Mouse (Mus musculus) liver, embryonic 11.5 days (tissue): ENCODE data around the gene Xrcc4. TPM values are rescaled to one million over a fixed set of nuclear protein-coding genes. Genes with fewer than 3 reads are reported as not detected.

Source experiments
- ATAC-seq: fragments of 200-750 bp; cut with Nextera tagmentation; replicated peaks from 2 replicates; pipeline ENCODE4 v1.8.0; 2017; ENCODE audit warnings: moderate number of reproducible peaks, mild to moderate bottlenecking, moderate TSS enrichment, moderate library complexity; ENCODE audit not compliant: low FRiP score
- DNase-seq: peaks from one replicate; pipeline ENCODE4 v3.0.0-alpha.2; 2017; ENCODE audit warnings: low spot score
- H3K27ac ChIP-seq: fragments of 300-500 bp; sonication (generic); 2 replicates; pipeline ENCODE4 v1.5.1; 2014; ENCODE audit warnings: mild to moderate bottlenecking, low read depth, low read length, control low read depth
- H3K27me3 ChIP-seq: fragments of 300-500 bp; sonication (generic); replicated peaks from 2 replicates; pipeline ENCODE4 v1.6.1; 2014; ENCODE audit warnings: low read length, mixed read lengths; ENCODE audit not compliant: control insufficient read depth, insufficient read depth
- H3K36me3 ChIP-seq: fragments of 300-500 bp; sonication (generic); 2 replicates; pipeline ENCODE4 v1.6.1; 2014; ENCODE audit warnings: mild to moderate bottlenecking, low read length, moderate library complexity, mixed read lengths; ENCODE audit not compliant: control insufficient read depth, insufficient read depth
- H3K4me1 ChIP-seq: fragments of 300-500 bp; sonication (generic); replicated peaks from 2 replicates; pipeline ENCODE4 v1.6.1; 2014; ENCODE audit warnings: low read length, mixed read lengths; ENCODE audit not compliant: control insufficient read depth, insufficient read depth
- H3K4me2 ChIP-seq: fragments of 300-500 bp; sonication (generic); 2 replicates; pipeline ENCODE4 v1.6.1; 2014; ENCODE audit warnings: mild to moderate bottlenecking, control low read depth, moderate library complexity
- H3K4me3 ChIP-seq: fragments of 300-500 bp; sonication (generic); 2 replicates; pipeline ENCODE4 v1.5.1; 2014; ENCODE audit warnings: low read depth, low read length, control low read depth
- H3K9ac ChIP-seq: fragments of 300-500 bp; sonication (generic); 2 replicates; pipeline ENCODE4 v1.6.1; 2014; ENCODE audit warnings: low read depth, low read length, control low read depth
- H3K9me3 ChIP-seq: fragments of 300-500 bp; sonication (generic); 2 replicates; pipeline ENCODE4 v1.6.1; 2016; ENCODE audit warnings: low read length, inconsistent platforms, mixed read lengths; ENCODE audit not compliant: control insufficient read depth
- WGBS: fragments of 180-500 bp; shearing (Covaris S2); extraction: QIAGEN DNeasy Blood & Tissue Kit; methylation state at CpG from one replicate; pipeline ENCODE4 v1.1.7; 2014; 5-methylcytosine and 5-hydroxymethylcytosine counted together
- polyA plus RNA-seq: library from polyadenylated mRNA; unstranded; fragments of >200 nt; fragmentation: Nextera tagmentation; extraction: Ambion mirVana; gene quantifications from 2 replicates; pipeline ENCODE4 v1.2.1, GENCODE M21; 2014

Gene Xrcc4
- polyA plus RNA-seq, 1 experiment from 2014 or later: 12.6 TPM

GRCm38 (mm10) chr13:89914332-89914731, 175.1 kb downstream of the Xrcc4 start:
- ATAC-seq: no peak
- H3K36me3 ChIP-seq: no peaks in the 10 kb centered on the region

GRCm38 (mm10) chr13:89913891-89914290, 175.5 kb downstream of the Xrcc4 start:
- Histone ChIP-seq H3K4me1 (no peaks in the 10 kb centered on the region), H3K4me3 (no peak overlapping the region), H3K9ac (no peak overlapping the region), H3K4me2 (no peak overlapping the region), H3K27me3 (no peaks in the 10 kb centered on the region), H3K36me3 (no peaks in the 10 kb centered on the region), H3K9me3 (no peaks in the 10 kb centered on the region), H3K27ac (no peak overlapping the region)
- 81% methylated on average over 6 of the region's 6 CpGs for WGBS
- DNase-seq: no peak
- no peak for ATAC-seq

More at GRCm38 (mm10) chr13:89914332-89914731, 175.1 kb downstream of the Xrcc4 start:
- H3K27me3 ChIP-seq: no peaks in the 10 kb centered on the region
- no peak overlapping the region for H3K27ac ChIP-seq
- no peak for DNase-seq
- H3K4me3 ChIP-seq: no peak overlapping the region
- H3K9me3 ChIP-seq: no peaks in the 10 kb centered on the region
- no peak overlapping the region for H3K9ac ChIP-seq
- no peaks in the 10 kb centered on the region for H3K4me1 ChIP-seq
- H3K4me2 ChIP-seq: no peak overlapping the region
- 86% methylated on average over 5 of the region's 5 CpGs for WGBS

GRCm38 (mm10) chr13:89906120-89906519, 183.3 kb downstream of the Xrcc4 start:
- Histone ChIP-seq H3K27ac (no peak overlapping the region), H3K9ac (no peak overlapping the region), H3K36me3 (no peaks in the 10 kb centered on the region), H3K9me3 (no peaks in the 10 kb centered on the region), H3K4me1 (no peaks in the 10 kb centered on the region), H3K27me3 (no peaks in the 10 kb centered on the region), H3K4me3 (no peak overlapping the region), H3K4me2 (no peak overlapping the region)
- WGBS: 35% methylated on average over 2 of the region's 2 CpGs
- no peak for DNase-seq
- ATAC-seq: 0 out of 2 replicates have a peak, but pooled peaks have one; percentile 34

- Histone ChIP-seq H3K9me3 (no peaks in the 10 kb centered on the region), H3K4me2 (no peak overlapping the region), H3K4me1 (no peaks in the 10 kb centered on the region), H3K27me3 (no peaks in the 10 kb centered on the region), H3K36me3 (no peaks in the 10 kb centered on the region), H3K9ac (no peak overlapping the region), H3K4me3 (no peak overlapping the region), H3K27ac (no peak overlapping the region)
- ATAC-seq (no peak), DNase-seq (no peak)
- WGBS: 90% methylated on average over 4 of the region's 4 CpGs
Observed at GRCm38 (mm10) chr13:89899066-89899465, 190.3 kb downstream of the Xrcc4 start.

GRCm38 (mm10) chr13:89892140-89892539, 197.3 kb downstream of the Xrcc4 start:
- no peak for DNase-seq
- no peaks in the 10 kb centered on the region for H3K9me3 ChIP-seq
- 80% methylated on average over 4 of the region's 4 CpGs for WGBS
- no peak overlapping the region for H3K4me2 ChIP-seq
- H3K27ac ChIP-seq: no peak overlapping the region
- no peaks in the 10 kb centered on the region for H3K36me3 ChIP-seq
- no peak overlapping the region for H3K9ac ChIP-seq
- H3K4me3 ChIP-seq: no peak overlapping the region
- no peaks in the 10 kb centered on the region for H3K4me1 ChIP-seq
- no peaks in the 10 kb centered on the region for H3K27me3 ChIP-seq
- ATAC-seq: no peak

GRCm38 (mm10) chr13:89890159-89890558, 199.2 kb downstream of the Xrcc4 start:
- no peak overlapping the region for H3K9ac ChIP-seq
- no peaks in the 10 kb centered on the region for H3K9me3 ChIP-seq
- H3K4me1 ChIP-seq: no peaks in the 10 kb centered on the region
- H3K27me3 ChIP-seq: no peaks in the 10 kb centered on the region
- no peaks in the 10 kb centered on the region for H3K36me3 ChIP-seq
- no peak for DNase-seq
- H3K27ac ChIP-seq: no peak overlapping the region
- no peak overlapping the region for H3K4me2 ChIP-seq
- ATAC-seq: no peak
- 71% methylated on average over 1 of the region's 1 CpGs for WGBS
- H3K4me3 ChIP-seq: no peak overlapping the region

GRCm38 (mm10) chr13:89889074-89889473, 200.3 kb downstream of the Xrcc4 start:
- H3K27ac ChIP-seq: no peak overlapping the region
- ATAC-seq: peak; percentile 89
- no peak for DNase-seq
- 33% methylated on average over 5 of the region's 5 CpGs for WGBS
- H3K4me1 ChIP-seq: no peaks in the 10 kb centered on the region
- H3K27me3 ChIP-seq: no peaks in the 10 kb centered on the region
- no peak overlapping the region for H3K4me2 ChIP-seq
- H3K9ac ChIP-seq: no peak overlapping the region
- no peaks in the 10 kb centered on the region for H3K36me3 ChIP-seq
- H3K9me3 ChIP-seq: no peaks in the 10 kb centered on the region
- no peak overlapping the region for H3K4me3 ChIP-seq

GRCm38 (mm10) chr13:89883523-89883922, 205.9 kb downstream of the Xrcc4 start:
- no peak for DNase-seq
- Histone ChIP-seq H3K9me3 (no peaks in the 10 kb centered on the region), H3K4me3 (no peak overlapping the region), H3K27ac (no peak overlapping the region), H3K4me2 (no peak overlapping the region), H3K9ac (no peak overlapping the region), H3K27me3 (no peaks in the 10 kb centered on the region), H3K4me1 (no peaks in the 10 kb centered on the region), H3K36me3 (no peaks in the 10 kb centered on the region)
- ATAC-seq: no peak
- 84% methylated on average over 1 of the region's 1 CpGs for WGBS

- 74% methylated on average over 2 of the region's 2 CpGs for WGBS
- ATAC-seq (no peak), DNase-seq (no peak)
- H3K27me3 ChIP-seq: no peaks in the 10 kb centered on the region
- H3K27ac ChIP-seq: no peak overlapping the region
- H3K4me3 ChIP-seq: no peak overlapping the region
- no peaks in the 10 kb centered on the region for H3K4me1 ChIP-seq
- H3K9me3 ChIP-seq: no peaks in the 10 kb centered on the region
- no peak overlapping the region for H3K9ac ChIP-seq
- H3K4me2 ChIP-seq: no peak overlapping the region
- H3K36me3 ChIP-seq: no peaks in the 10 kb centered on the region
Observed at GRCm38 (mm10) chr13:89881281-89881680, 208.1 kb downstream of the Xrcc4 start.
